Mouse (Mus musculus): ENCODE measurements around the gene Gm36864.

DNA sequence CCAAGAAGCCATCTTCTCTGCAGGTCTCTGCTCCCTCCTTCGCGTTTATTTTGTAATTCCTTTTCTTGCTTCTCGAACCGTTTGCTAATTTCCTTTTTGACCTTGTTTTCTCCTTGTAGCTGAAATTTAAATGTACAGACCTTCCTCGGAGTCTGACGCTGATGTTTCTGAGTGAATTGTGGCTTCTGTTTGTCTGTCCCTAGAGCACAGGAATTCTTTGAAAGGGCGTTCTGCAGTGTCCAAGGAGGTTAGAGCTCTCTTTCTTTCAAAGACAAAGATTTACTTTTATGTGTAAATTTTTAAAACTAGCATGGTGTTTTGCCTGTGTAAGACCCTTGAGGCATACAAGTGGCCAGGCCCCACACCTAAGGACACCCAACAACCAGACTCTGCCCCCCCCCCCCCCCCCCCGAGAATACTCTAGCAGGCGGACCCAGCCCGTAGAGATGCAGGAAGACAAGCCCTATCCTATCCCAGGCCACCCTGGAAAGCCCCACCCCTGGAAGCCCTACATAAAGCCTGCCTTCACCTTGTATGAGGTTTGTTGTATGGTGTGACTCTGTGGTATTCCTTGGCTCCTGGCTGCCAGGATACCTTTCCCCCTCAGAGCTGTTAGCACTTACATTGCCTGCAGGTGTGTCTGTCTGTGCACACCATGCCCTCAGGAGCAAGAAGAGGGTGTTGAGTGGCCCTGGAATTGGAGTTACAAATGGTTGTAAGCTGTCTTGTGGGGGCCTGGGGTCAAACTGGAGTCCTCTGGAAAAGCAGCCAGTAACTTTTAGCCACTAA is 40.7 kb downstream of the Gm36864 start:
- TF ChIP-seq CTCF (IDR thresholded peaks at IDR 0.05; ENCODE audit: low read depth, low read length) = no peak
- TF ChIP-seq POLR2A (IDR thresholded peaks at IDR 0.05; ENCODE audit: extremely low read depth, insufficient read depth, low read length) = no peak

Data from liver, adult 2 months (tissue).